Mouse (Mus musculus) adrenal gland, adult 2 months (tissue): Measurements from ENCODE around the gene Ap1ar. TPM values are rescaled to one million over a fixed set of nuclear protein-coding genes. Genes with fewer than 3 reads are reported as not detected.
"Not testable (repeated sequence)": the region's sequence is repeated elsewhere in the genome, so short reads cannot be mapped to it uniquely, and the experiment has no call there.

Experiments used
- DNase-seq: peaks from one replicate; pipeline ENCODE4 v3.0.0; 2021
- polyA plus RNA-seq: library from polyadenylated mRNA; depleted of rRNA; stranded (reverse); fragments of >200 nt; gene quantifications from 2 replicates; pipeline ENCODE4 v1.2.3, GENCODE M21; 2012
- total RNA-seq, 2 experiments: library from RNA; stranded (reverse); gene quantifications; 2 replicates each; pipeline ENCODE4 v1.2.3; 2021

Ap1ar gene
- total and polyA plus RNA-seq, 3 experiments: 20.9 to 34.2 (median 28.3) TPM

DNA sequence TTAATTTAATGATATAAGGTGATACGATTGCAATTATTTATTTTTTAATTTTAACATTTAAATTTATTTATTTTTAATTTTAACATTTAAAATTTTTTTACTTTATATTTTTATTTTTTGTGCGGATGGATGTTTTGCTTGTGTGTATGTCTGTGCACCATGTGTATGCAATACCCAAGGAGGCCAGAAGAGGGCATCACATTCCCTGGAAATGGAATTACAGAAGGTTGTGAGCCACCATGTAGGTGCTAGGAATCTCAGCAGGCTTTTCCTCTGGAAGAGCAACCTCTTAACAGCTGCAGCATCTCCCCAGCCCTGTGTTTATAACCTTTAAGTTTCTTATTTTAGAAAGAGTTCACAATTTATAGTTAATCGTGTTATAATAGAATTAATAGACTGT is 41.6 kb downstream of the Ap1ar start:
- DNase-seq: no peak

DNA sequence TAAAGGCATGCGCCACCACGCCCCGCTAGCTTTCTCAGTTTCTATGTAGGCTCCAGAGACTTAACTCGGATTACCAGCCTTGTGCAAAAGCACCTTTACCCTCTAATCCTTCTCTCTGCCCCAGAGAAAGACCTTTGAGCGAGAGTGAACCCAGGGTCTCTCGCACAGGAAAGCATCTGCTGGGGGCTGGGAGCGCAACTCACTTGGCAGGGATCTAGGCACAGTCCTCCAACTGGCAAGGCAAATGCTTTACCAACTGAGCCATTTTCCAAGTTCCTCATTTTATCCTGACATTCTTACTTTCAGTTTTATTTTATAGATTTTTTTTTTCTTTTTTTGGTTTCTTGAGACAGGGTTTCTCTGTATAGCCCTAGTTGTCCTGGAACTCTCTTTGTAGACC is 44.3 kb downstream of the Ap1ar start:
- peak; percentile 13 for DNase-seq

DNA sequence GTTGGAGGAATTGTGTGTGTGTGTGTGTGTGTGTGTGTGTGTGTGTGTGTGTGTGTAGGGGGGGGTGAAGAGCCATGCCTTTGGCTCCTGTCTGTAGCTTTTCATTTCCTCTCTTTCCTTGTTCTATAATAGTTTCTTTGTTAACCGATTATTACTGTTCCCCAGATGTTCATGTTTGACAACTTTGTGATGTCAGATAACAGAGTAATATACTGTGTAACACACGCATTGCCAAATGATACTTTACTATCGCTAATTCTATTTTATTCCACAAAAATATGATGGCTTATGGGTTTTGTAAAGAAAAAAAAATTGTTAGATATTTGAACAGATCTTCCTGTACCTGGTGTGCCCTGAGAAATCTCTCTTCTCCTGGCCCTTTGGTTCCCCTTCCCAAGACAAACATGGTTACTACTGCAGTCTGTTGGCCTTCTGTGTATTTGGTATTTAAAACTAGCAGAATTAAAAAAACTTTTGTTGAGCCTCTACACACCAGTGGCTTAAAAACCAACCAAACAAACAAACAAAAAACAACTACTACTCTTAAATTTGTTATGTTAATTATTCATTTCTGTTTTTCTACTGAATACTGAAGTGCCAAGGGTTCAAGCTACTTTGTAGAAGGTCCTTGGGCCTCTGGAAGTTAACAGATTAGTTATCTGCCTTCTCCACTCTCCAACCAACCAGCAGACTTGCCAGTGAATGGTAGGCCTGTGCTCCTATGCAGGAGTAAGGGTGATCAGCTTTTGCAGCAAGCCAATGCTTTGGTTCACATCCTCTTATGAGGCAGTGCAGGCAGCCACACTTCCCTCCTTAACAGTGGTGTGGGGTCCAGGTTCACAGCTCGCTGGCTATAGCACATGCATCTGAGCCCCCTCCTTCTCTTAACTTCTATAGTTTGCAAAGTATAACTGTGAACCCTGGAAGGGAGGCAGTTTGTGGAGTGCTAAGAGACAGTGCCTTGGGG is 45.4 kb downstream of the Ap1ar start:
- DNase-seq: no peak

GRCm38 (mm10) chr3:127791056-127791483 is 46.3 kb downstream of the Ap1ar start:
- DNase-seq: peak; percentile 19

DNA sequence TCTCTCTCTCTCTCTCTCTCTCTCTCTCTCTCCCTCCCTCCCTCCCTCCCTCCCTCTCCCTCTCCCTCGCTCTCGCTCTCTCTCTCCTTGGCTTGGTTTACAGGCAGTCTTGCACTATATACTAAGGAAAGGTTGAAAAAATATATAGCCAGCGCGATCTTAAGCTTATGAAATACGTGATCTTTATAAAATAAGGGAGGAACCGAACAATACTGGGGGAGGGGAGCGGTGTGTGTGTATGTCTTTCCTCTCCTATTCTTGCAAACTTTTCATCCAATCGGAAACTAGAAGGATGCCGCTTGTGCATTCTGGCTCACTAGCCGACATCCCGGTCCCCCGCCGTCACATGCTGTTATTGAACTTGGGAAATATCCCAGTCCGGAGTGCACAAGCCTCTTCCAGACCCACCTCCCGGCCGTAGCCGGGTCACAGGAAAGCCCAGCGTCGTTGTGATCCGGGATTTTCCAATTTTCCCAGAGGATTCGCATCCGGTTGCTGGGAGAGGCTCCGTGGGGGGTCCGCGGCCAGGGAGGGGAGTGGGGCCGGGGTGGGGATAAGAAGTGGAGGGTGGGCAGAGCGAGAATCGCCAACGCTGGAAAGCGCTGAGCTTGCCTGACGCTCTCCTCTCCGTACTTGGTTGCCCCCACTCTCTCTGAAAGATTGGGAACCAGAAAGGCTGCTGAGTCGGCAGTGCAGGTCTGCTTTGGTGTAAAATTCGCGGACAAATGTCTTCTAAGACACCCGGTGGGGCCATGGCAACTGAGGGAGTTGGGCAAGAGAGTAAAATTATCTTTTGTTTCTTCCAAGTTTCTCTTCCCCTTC is 46.9 kb downstream of the Ap1ar start:
- peak; percentile 62 for DNase-seq

- DNase-seq: peak; percentile 87
Observed at GRCm38 (mm10) chr3:127789500-127790191, 47.7 kb downstream of the Ap1ar start, which contains the start of gene Tifa. TSS of gene Tifa (plus strand) at chr3:127789805.

DNA sequence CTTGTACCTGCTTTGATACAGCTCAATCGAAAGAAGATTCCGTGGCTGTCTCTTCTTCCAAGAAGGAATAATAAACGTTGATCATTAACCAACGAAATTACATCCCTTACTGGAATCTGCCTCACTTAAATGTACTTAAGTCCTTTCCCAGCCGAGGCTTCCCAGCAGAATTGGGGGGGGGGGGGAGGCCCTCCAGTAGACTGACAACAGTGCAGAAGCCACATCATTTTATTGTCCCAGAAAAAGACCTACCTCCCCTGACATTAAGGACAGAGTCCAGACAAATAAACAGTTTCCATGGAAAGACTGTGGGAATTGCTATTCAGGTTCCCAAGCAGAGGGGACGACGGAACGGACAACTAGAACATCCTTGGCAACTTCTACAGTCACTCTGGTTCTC is 48.4 kb downstream of the Ap1ar start:
- DNase-seq: no peak

DNA sequence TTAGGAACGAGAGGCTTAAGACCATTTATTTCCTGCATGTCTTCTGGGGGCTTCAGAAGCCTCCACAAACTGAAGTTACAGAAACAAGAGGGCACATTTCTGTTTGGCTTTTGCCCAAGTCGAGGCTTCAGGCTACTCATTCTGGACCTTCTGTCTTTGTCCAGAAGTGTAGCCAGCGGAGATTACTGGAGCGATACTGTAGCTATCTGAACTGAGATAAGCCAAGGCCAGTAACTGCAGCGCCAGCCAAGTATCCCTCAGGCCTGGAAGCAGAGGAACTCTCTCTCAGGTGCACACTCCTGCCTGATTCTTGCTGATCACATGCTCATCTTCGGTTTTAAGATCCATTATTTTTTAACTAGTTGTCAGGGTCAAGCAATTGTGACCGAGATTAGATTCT is 49.3 kb downstream of the Ap1ar start:
- DNase-seq: peak; percentile 30

GRCm38 (mm10) chr3:127787032-127787431 is 50.3 kb downstream of the Ap1ar start:
- no peak for DNase-seq

DNA sequence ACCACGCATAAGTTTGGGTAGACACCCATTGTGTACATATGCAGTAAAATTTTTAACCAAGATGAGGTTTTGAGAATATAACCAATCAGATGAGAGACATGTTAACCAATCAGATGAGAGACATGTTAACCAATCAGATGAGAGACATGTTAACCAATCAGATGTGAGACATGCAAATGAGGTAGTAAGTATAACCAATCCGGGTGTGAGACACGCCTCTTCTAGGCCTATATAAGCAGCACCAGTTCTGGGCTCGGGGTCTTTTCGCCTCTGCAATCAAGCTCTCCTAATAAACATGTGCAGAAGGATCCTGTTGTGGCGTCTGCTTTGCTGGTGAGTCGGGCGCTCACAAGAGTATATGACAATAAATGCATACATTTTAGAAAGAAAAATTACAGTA is 53.6 kb downstream of the Ap1ar start:
- DNase-seq: not testable (repeated sequence)

- no peak for DNase-seq
Observed at GRCm38 (mm10) chr3:127782921-127783320, 54.4 kb downstream of the Ap1ar start.

DNA sequence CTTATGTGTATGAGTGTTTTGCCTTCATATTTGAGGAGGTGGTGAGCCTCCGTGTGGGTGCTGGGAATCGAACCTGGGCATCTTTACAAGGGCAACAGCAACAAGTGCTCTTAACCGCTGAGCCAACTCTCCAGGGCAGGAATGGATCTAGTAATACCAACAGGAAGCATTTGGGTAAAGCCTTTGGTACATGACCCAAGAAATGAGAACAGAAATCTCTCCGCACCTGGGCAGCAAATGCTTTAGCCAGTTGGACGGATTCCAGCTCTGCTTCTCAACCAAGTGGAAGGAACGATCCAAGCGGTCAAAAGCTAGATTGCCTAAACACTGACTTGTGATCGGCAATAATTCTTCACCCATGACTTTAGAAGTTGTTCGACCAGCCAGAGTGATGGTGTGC is 56.4 kb downstream of the Ap1ar start:
- DNase-seq: no peak

GRCm38 (mm10) chr3:127780021-127780644 is 57.2 kb downstream of the Ap1ar start, which contains the start of gene Alpk1:
TSS of gene Alpk1 (minus strand) at chr3:127780527.
- peak; percentile 87 for DNase-seq

GRCm38 (mm10) chr3:127769146-127769545 is 68.2 kb downstream of the Ap1ar start:
- no peak for DNase-seq

GRCm38 (mm10) chr3:127765971-127766370 is 71.4 kb downstream of the Ap1ar start:
- no peak for DNase-seq

DNA sequence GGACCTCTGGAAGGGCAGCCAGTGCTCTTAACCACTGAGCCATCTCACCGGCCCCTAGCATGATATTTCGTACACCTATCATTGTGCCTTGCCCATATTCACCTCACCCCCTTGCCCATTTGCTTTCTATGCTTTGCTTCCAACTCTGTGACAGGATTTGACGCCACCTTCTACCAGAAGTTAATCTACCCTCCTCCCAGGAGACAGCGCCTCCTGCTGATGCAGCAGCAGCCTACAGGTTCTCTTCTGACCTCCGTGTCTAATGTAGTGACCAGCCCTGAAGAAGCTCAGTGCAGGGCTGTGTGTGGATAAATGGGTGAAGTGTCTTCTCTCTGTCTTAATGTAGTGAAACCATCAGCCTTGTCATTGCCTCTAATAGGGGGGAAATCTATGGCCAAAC is 72.8 kb downstream of the Ap1ar start:
- no peak for DNase-seq

GRCm38 (mm10) chr3:127763076-127763612 is 74.2 kb downstream of the Ap1ar start:
- DNase-seq: peak; percentile 78

DNA sequence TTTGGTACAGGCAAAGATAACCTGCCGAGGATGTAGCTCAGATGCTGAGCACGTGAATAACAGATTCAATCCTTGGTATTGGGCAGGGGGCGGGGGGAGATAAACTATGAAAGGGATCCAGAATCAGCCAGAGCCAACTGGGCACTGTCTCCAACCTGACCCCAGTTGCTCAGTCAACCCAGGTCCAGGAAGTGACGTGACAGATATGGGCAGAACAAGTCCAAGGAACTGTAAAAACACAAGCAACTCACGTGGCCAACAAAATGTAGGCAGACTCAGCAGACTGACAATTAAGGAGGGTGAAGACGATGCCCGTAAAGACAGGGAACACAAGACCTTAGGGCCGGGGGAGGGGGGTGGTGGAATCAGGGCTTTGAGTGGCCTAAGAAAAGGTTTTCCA is 74.9 kb downstream of the Ap1ar start:
- DNase-seq: no peak

GRCm38 (mm10) chr3:127759212-127759611 is 78.1 kb downstream of the Ap1ar start:
- peak; percentile 32 for DNase-seq

DNA sequence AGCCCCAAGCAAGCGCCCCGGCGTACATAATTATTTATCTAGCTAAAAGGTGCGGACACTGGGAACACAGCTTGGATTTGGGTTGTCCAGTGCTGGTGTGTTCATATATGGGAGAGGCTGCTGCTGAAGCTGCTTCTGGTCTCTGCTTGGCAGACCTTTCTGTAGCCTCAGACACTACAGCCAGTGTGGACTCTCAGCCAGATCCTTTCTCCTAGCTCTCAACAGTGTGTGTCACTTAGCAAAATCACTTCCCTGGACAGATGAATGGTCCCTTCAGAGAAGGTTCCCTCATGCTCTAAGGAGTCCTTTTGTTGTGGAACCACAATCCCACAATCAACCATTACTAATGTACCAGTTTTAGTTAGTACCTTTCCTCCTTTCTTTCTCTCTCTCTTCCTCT is 78.5 kb downstream of the Ap1ar start:
- DNase-seq: no peak

- DNase-seq: no peak
Observed at GRCm38 (mm10) chr3:127757886-127758301, 79.4 kb downstream of the Ap1ar start.
